Mouse (Mus musculus): ENCODE measurements around the gene Itih3.

DNA sequence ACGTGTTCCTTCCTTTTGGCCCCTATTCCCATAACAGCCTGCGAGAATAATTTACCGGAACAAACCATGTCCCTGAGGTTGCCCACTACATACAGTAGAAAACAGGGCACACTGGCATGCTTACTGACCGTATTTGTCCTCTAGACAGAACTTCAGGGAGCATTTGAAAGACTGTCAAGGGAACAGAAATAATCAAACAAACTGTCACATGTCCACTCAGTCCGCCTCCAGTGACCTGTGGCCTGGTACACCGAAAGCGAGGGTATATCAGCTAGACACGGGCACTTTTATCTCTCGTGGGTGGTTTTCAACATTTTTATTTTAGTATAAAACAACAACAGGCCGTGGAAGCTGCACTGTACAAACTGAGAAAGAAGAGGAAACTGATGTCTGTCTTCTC is 54.7 kb downstream of the Itih3 start:
- no peak for TF ChIP-seq POLR2A (IDR thresholded peaks at IDR 0.05; ENCODE audit: borderline replicate concordance, extremely low read depth, low read depth, low read length)
- TF ChIP-seq CTCF (IDR thresholded peaks at IDR 0.05; ENCODE audit: insufficient read depth, low read length), result no peak

Data from lung, adult 2 months (tissue).